Mouse (Mus musculus): ENCODE data around the gene Bloc1s5.

DNA sequence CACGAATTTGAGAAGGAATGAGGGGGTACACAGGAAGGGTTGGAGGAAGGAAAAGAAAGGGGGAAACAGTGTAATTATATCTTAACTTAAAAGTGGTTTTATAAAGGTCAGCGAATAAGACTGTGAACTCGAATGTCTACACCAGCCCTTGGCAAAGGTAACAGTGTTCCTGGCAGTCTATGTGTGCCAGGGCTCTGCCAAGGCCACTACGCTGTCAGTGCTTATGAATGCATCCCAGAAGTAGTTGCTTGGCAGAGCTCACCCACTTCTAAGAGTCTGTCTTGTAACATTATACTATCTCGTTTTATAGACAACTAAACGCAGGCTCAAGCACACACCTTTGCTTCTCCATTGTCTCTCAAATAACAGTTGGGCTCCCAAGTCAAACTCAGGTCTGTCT is 29.6 kb downstream of the Bloc1s5 start:
- TF ChIP-seq CTCF (IDR thresholded peaks at IDR 0.05; ENCODE audit: low read depth) (no peak), EP300 (IDR thresholded peaks at IDR 0.05; ENCODE audit: low read depth) (no peak)

Data from liver, postnatal 0 days (tissue).